Mouse (Mus musculus): ENCODE data around the gene Spats1.

- TF ChIP-seq POLR2A (IDR thresholded peaks at IDR 0.05; ENCODE audit: insufficient read depth, low read length), result no peak
- TF ChIP-seq CTCF (IDR thresholded peaks at IDR 0.05; ENCODE audit: low read depth, low read length), result no peak
These were observed 77.2 kb downstream of the Spats1 start for GRCm38 (mm10) chr17:45398021-45398420.

All from ES-Bruce4 (cell line).